Mouse (Mus musculus): Measurements from ENCODE around the gene Cdh26. TPM values are rescaled to one million over a fixed set of nuclear protein-coding genes. Genes with fewer than 3 reads are reported as not detected.

The Cdh26 gene
- not detected for polyA plus RNA-seq (2017; shearing (Covaris generic))

GRCm38 (mm10) chr2:178430231-178430630 is at the start of gene Cdh26:
Gene Cdh26 (plus strand): TSS chr2:178430531.
- no peak for ATAC-seq

GRCm38 (mm10) chr2:178407053-178407815 is 23.1 kb upstream of the Cdh26 start, which contains the start of gene Sycp2:
Gene Sycp2 (minus strand): TSS chr2:178407685.
- no peak for ATAC-seq

- no peak for ATAC-seq
Observed at GRCm38 (mm10) chr2:178409024-178409423, 21.3 kb upstream of the Cdh26 start.

GRCm38 (mm10) chr2:178410286-178410685 is 20.0 kb upstream of the Cdh26 start:
- no peak for ATAC-seq

GRCm38 (mm10) chr2:178412598-178412997 is 17.7 kb upstream of the Cdh26 start:
- no peak for ATAC-seq

- no peak for ATAC-seq
Observed at GRCm38 (mm10) chr2:178413081-178413480, 17.2 kb upstream of the Cdh26 start.

- no peak for ATAC-seq
Observed at GRCm38 (mm10) chr2:178413481-178414260, 16.7 kb upstream of the Cdh26 start.

- ATAC-seq: no peak
Observed at GRCm38 (mm10) chr2:178414261-178415149, 15.8 kb upstream of the Cdh26 start, which contains the start of the genes Ppp1r3d and Fam217b. Gene Ppp1r3d (minus strand): TSS chr2:178414472. Gene Fam217b (plus strand): TSS chr2:178414524.

GRCm38 (mm10) chr2:178415150-178415448 is 15.2 kb upstream of the Cdh26 start:
- no peak for ATAC-seq

GRCm38 (mm10) chr2:178416427-178416826 is 13.9 kb upstream of the Cdh26 start:
- ATAC-seq: no peak

GRCm38 (mm10) chr2:178416970-178417369 is 13.4 kb upstream of the Cdh26 start:
- no peak for ATAC-seq

- no peak for ATAC-seq
Observed at GRCm38 (mm10) chr2:178420576-178420975, 9.8 kb upstream of the Cdh26 start.

- ATAC-seq: no peak
Observed at GRCm38 (mm10) chr2:178421603-178422002, 8.7 kb upstream of the Cdh26 start.

GRCm38 (mm10) chr2:178422186-178422585 is 8.1 kb upstream of the Cdh26 start:
- ATAC-seq: no peak

- ATAC-seq: no peak
Observed at GRCm38 (mm10) chr2:178423223-178423622, 7.1 kb upstream of the Cdh26 start.

GRCm38 (mm10) chr2:178426229-178426628 is 4.1 kb upstream of the Cdh26 start:
- no peak for ATAC-seq

GRCm38 (mm10) chr2:178427181-178427580 is 3.1 kb upstream of the Cdh26 start:
- no peak for ATAC-seq

GRCm38 (mm10) chr2:178428183-178428582 is 2.1 kb upstream of the Cdh26 start:
- ATAC-seq: no peak

GRCm38 (mm10) chr2:178428676-178429075 is 1.7 kb upstream of the Cdh26 start:
- no peak for ATAC-seq

GRCm38 (mm10) chr2:178429426-178429825 is 905 bp upstream of the Cdh26 start:
- ATAC-seq: no peak

GRCm38 (mm10) chr2:178433495-178433894 is 3.2 kb downstream of the Cdh26 start:
- ATAC-seq: no peak

- no peak for ATAC-seq
Observed at GRCm38 (mm10) chr2:178433903-178434302, 3.6 kb downstream of the Cdh26 start.

GRCm38 (mm10) chr2:178437311-178437710 is 7.0 kb downstream of the Cdh26 start:
- ATAC-seq: no peak
